Mouse (Mus musculus): ENCODE measurements at regions not wholly inside any gene's neighbourhood (a gene's known extent, or its start where the extent isn't known, plus 50 kb on each side); places are given as distances from the start of the nearest gene placed in this dataset.

DNA sequence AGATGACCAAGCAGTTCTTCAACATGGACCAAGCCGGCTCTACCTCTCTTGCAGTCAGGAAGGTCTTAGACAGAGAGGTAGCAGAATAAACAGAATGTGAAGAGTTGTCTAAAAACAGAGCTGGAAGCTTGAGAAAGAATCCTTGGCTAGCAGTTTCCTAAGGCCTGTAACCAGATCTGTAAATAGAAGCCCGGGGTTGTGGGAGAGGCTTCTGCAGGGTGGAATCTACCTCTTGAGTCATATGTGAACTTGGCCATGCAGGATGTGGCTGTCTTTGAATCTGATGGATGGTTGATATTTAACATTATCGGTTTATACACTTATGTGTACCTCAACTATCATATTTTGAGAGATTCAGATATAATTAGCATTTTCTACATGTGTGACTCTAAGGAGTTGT, 99.4 kb downstream of the Trib2 start:
- Histone ChIP-seq H3K4me3 (ENCODE audit: low read depth, low read length) (no peak overlapping the region), H3K9ac (ENCODE audit: low read length) (no peak overlapping the region), H3K4me1 (replicated peaks; ENCODE audit: control insufficient read depth, insufficient read depth, low read length) (no peaks in the 10 kb centered on the region), H3K9me3 (ENCODE audit: control insufficient read depth, low read length) (no peaks in the 10 kb centered on the region), H3K27ac (ENCODE audit: low read depth, low read length) (no peak overlapping the region), H3K27me3 (ENCODE audit: control insufficient read depth, insufficient read depth, low read length) (no peaks in the 10 kb centered on the region), H3K36me3 (ENCODE audit: control insufficient read depth, insufficient read depth, low read length) (no peaks in the 10 kb centered on the region), H3K4me2 (ENCODE audit: low read depth, low read length, severe bottlenecking) (no peak overlapping the region)
- ATAC-seq (replicated peaks; ENCODE audit: low FRiP score): no peak
- WGBS: 91% methylated on average over 3 of the region's 3 CpGs
- no peak for DNase-seq (ENCODE audit: low spot score)

- Histone ChIP-seq H3K9ac (ENCODE audit: low read length) (no peak overlapping the region), H3K4me3 (ENCODE audit: low read depth, low read length) (no peak overlapping the region), H3K4me2 (ENCODE audit: low read depth, low read length, severe bottlenecking) (no peak overlapping the region), H3K9me3 (ENCODE audit: control insufficient read depth, low read length) (no peaks in the 10 kb centered on the region), H3K27me3 (ENCODE audit: control insufficient read depth, insufficient read depth, low read length) (no peaks in the 10 kb centered on the region), H3K36me3 (ENCODE audit: control insufficient read depth, insufficient read depth, low read length) (no peaks in the 10 kb centered on the region), H3K27ac (ENCODE audit: low read depth, low read length) (no peak overlapping the region), H3K4me1 (replicated peaks; ENCODE audit: control insufficient read depth, insufficient read depth, low read length) (no peaks in the 10 kb centered on the region)
- DNase-seq (ENCODE audit: low spot score) (no peak), ATAC-seq (replicated peaks; ENCODE audit: low FRiP score) (no peak)
- 95% methylated on average over 2 of the region's 2 CpGs for WGBS
Measured at GRCm38 (mm10) chr12:15713623-15714022, 103.1 kb downstream of the Trib2 start.

- Histone ChIP-seq H3K4me2 (ENCODE audit: low read depth, low read length, severe bottlenecking) (no peak overlapping the region), H3K4me1 (replicated peaks; ENCODE audit: control insufficient read depth, insufficient read depth, low read length) (no peaks in the 10 kb centered on the region), H3K27me3 (ENCODE audit: control insufficient read depth, insufficient read depth, low read length) (no peaks in the 10 kb centered on the region), H3K9me3 (ENCODE audit: control insufficient read depth, low read length) (no peaks in the 10 kb centered on the region), H3K9ac (ENCODE audit: low read length) (no peak overlapping the region), H3K4me3 (ENCODE audit: low read depth, low read length) (no peak overlapping the region), H3K36me3 (ENCODE audit: control insufficient read depth, insufficient read depth, low read length) (no peaks in the 10 kb centered on the region), H3K27ac (ENCODE audit: low read depth, low read length) (no peak overlapping the region)
- no peak for DNase-seq (ENCODE audit: low spot score)
- 74% methylated on average over 6 of the region's 6 CpGs for WGBS
- ATAC-seq (replicated peaks; ENCODE audit: low FRiP score): no peak
Measured at GRCm38 (mm10) chr12:15707570-15708095, 109.1 kb downstream of the Trib2 start.

DNA sequence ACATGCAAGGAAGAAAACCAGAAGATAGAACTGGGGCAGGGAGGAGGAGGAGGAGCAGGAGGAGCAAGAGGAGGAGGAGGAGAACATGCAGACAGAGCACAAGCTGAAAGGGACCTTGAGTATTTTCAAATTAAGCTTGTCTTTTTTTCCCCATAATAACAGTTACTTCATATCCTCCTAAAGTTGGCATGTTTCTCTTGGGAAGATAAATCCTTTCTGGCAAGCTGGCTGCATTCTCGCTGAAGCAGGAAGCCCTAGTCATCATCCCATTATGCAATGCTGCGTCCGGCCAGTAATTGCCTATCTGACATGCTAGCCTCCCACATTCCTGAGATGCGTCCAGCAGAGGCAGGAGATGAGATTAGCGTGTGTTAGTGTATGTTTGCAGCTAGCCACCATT, 112.3 kb downstream of the Trib2 start:
- Histone ChIP-seq H3K27me3 (ENCODE audit: control insufficient read depth, insufficient read depth, low read length) (no peaks in the 10 kb centered on the region), H3K4me2 (ENCODE audit: low read depth, low read length, severe bottlenecking) (no peak overlapping the region), H3K4me1 (replicated peaks; ENCODE audit: control insufficient read depth, insufficient read depth, low read length) (no peaks in the 10 kb centered on the region), H3K4me3 (ENCODE audit: low read depth, low read length) (no peak overlapping the region), H3K36me3 (ENCODE audit: control insufficient read depth, insufficient read depth, low read length) (no peaks in the 10 kb centered on the region), H3K9ac (ENCODE audit: low read length) (no peak overlapping the region), H3K27ac (ENCODE audit: low read depth, low read length) (no peak overlapping the region), H3K9me3 (ENCODE audit: control insufficient read depth, low read length) (no peaks in the 10 kb centered on the region)
- DNase-seq (ENCODE audit: low spot score): no peak
- 72% methylated on average over 5 of the region's 5 CpGs for WGBS
- ATAC-seq (replicated peaks; ENCODE audit: low FRiP score): no peak

- DNase-seq (ENCODE audit: low spot score) (no peak), ATAC-seq (replicated peaks; ENCODE audit: low FRiP score) (no peak)
- Histone ChIP-seq H3K27ac (ENCODE audit: low read depth, low read length) (no peak overlapping the region), H3K9ac (ENCODE audit: low read length) (no peak overlapping the region), H3K4me2 (ENCODE audit: low read depth, low read length, severe bottlenecking) (no peak overlapping the region), H3K4me3 (ENCODE audit: low read depth, low read length) (no peak overlapping the region), H3K4me1 (replicated peaks; ENCODE audit: control insufficient read depth, insufficient read depth, low read length) (no peaks in the 10 kb centered on the region), H3K9me3 (ENCODE audit: control insufficient read depth, low read length) (no peaks in the 10 kb centered on the region), H3K27me3 (ENCODE audit: control insufficient read depth, insufficient read depth, low read length) (no peaks in the 10 kb centered on the region), H3K36me3 (ENCODE audit: control insufficient read depth, insufficient read depth, low read length) (no peaks in the 10 kb centered on the region)
- WGBS: 93% methylated on average over 1 of the region's 1 CpGs
Measured at GRCm38 (mm10) chr12:15702137-15702536, 114.6 kb downstream of the Trib2 start.

- Histone ChIP-seq H3K9ac (ENCODE audit: low read length) (no peak overlapping the region), H3K36me3 (ENCODE audit: control insufficient read depth, insufficient read depth, low read length) (no peaks in the 10 kb centered on the region), H3K27ac (ENCODE audit: low read depth, low read length) (no peak overlapping the region), H3K27me3 (ENCODE audit: control insufficient read depth, insufficient read depth, low read length) (no peaks in the 10 kb centered on the region), H3K4me1 (replicated peaks; ENCODE audit: control insufficient read depth, insufficient read depth, low read length) (no peaks in the 10 kb centered on the region), H3K4me3 (ENCODE audit: low read depth, low read length) (no peak overlapping the region), H3K4me2 (ENCODE audit: low read depth, low read length, severe bottlenecking) (no peak overlapping the region), H3K9me3 (ENCODE audit: control insufficient read depth, low read length) (no peaks in the 10 kb centered on the region)
- ATAC-seq (replicated peaks; ENCODE audit: low FRiP score): no peak
- 70% methylated on average over 4 of the region's 4 CpGs for WGBS
- DNase-seq (ENCODE audit: low spot score): no peak
Measured at GRCm38 (mm10) chr12:15698829-15699228, 117.9 kb downstream of the Trib2 start.

DNA sequence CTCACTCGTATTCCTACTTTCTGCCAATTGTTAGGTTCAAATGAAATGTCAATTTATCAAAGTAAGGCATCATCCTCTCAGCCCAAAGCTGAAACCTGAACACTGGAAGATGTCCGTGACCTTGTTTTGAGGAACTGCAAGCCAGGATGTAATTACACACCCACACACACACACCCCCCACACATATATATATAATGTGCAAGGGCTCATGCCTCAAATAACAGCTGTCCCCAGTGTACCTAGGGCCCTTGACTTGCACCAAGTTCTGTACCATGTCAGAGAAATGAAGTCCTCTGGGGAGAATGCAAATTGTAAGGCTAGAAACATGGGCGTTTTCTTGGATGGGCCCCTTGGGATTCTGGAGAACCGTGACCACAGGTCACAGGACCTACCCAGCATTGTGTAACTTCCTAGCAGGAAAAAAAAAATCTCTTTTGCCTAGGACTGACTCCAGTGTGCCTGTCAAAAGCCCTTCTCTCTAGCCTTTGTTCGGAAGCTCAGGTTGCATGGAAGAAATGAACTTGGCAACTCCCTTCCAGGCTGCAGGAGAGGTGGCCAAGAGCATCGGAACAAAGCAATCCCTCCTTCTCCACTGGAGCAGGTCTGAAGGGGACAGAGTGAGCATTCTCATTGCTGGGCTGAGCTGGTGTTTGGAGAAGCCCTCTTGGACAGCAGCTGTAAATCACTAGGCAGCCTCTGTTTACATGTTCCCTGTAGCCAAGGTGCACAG, 118.5 kb downstream of the Trib2 start:
- no peak for ATAC-seq (replicated peaks; ENCODE audit: low FRiP score)
- H3K4me2 ChIP-seq (ENCODE audit: low read depth, low read length, severe bottlenecking): no peak overlapping the region
- H3K27ac ChIP-seq (ENCODE audit: low read depth, low read length): no peak overlapping the region
- no peaks in the 10 kb centered on the region for H3K27me3 ChIP-seq (ENCODE audit: control insufficient read depth, insufficient read depth, low read length)
- DNase-seq (ENCODE audit: low spot score): no peak
- H3K9me3 ChIP-seq (ENCODE audit: control insufficient read depth, low read length): no peaks in the 10 kb centered on the region
- no peak overlapping the region for H3K4me3 ChIP-seq (ENCODE audit: low read depth, low read length)
- no peak overlapping the region for H3K9ac ChIP-seq (ENCODE audit: low read length)
- 79% methylated on average over 6 of the region's 6 CpGs for WGBS
- H3K4me1 ChIP-seq (replicated peaks; ENCODE audit: control insufficient read depth, insufficient read depth, low read length): no peaks in the 10 kb centered on the region
- H3K36me3 ChIP-seq (ENCODE audit: control insufficient read depth, insufficient read depth, low read length): no peaks in the 10 kb centered on the region

DNA sequence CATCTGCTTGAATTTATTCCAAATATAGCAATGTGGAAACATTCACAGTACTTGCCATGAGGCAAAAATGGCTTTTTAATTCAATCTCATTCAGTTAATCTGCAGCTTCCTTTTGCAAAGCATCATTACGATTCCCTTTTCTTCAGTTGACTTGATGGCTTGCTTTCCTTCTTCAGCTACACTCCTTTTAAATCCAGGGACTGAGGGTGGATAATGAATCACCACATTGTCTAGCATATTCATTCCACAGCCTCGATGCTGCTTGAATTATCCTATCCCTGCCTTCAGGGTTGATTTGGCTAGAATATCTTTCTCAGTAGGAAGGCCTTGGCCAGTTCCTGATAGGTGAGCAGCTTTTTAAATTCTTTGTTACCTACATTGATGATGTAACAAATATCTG, 128.4 kb downstream of the Trib2 start:
- no peak for DNase-seq (ENCODE audit: low spot score)
- H3K4me1 ChIP-seq (replicated peaks; ENCODE audit: control insufficient read depth, insufficient read depth, low read length): no peaks in the 10 kb centered on the region
- H3K27ac ChIP-seq (ENCODE audit: low read depth, low read length): no peak overlapping the region
- no peak for ATAC-seq (replicated peaks; ENCODE audit: low FRiP score)
- no peak overlapping the region for H3K4me2 ChIP-seq (ENCODE audit: low read depth, low read length, severe bottlenecking)
- H3K27me3 ChIP-seq (ENCODE audit: control insufficient read depth, insufficient read depth, low read length): no peaks in the 10 kb centered on the region
- 83% methylated on average over 2 of the region's 2 CpGs for WGBS
- no peaks in the 10 kb centered on the region for H3K36me3 ChIP-seq (ENCODE audit: control insufficient read depth, insufficient read depth, low read length)
- H3K4me3 ChIP-seq (ENCODE audit: low read depth, low read length): no peak overlapping the region
- no peak overlapping the region for H3K9ac ChIP-seq (ENCODE audit: low read length)
- H3K9me3 ChIP-seq (ENCODE audit: control insufficient read depth, low read length): no peaks in the 10 kb centered on the region

DNA sequence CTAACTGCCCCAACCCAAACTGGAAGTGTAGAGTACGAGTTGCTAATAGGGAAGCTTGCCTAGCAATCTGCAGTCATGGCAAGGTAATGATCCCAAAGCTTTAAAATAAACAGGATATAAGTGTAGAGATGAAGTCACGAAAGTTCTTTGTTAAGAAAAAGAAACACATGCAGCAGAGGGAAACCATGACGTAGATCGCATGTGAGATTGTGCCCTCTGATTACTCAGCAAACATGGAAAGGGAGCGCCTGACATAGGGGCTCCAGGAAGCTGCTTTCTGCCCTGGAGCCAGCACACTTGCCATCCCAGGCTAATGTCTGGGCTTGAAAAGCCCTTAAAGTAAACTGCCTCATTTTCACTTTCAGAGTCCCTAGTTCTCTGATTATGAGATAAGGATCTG, 132.4 kb downstream of the Trib2 start:
- DNase-seq (ENCODE audit: low spot score) (no peak), ATAC-seq (replicated peaks; ENCODE audit: low FRiP score) (no peak)
- H3K4me1 ChIP-seq (replicated peaks; ENCODE audit: control insufficient read depth, insufficient read depth, low read length): no peaks in the 10 kb centered on the region
- H3K27ac ChIP-seq (ENCODE audit: low read depth, low read length): no peak overlapping the region
- no peaks in the 10 kb centered on the region for H3K36me3 ChIP-seq (ENCODE audit: control insufficient read depth, insufficient read depth, low read length)
- no peak overlapping the region for H3K4me2 ChIP-seq (ENCODE audit: low read depth, low read length, severe bottlenecking)
- no peak overlapping the region for H3K9ac ChIP-seq (ENCODE audit: low read length)
- 85% methylated on average over 5 of the region's 5 CpGs for WGBS
- H3K4me3 ChIP-seq (ENCODE audit: low read depth, low read length): no peak overlapping the region
- no peaks in the 10 kb centered on the region for H3K9me3 ChIP-seq (ENCODE audit: control insufficient read depth, low read length)
- no peaks in the 10 kb centered on the region for H3K27me3 ChIP-seq (ENCODE audit: control insufficient read depth, insufficient read depth, low read length)
